Mouse (Mus musculus): ENCODE results near the gene Shq1.

DNA sequence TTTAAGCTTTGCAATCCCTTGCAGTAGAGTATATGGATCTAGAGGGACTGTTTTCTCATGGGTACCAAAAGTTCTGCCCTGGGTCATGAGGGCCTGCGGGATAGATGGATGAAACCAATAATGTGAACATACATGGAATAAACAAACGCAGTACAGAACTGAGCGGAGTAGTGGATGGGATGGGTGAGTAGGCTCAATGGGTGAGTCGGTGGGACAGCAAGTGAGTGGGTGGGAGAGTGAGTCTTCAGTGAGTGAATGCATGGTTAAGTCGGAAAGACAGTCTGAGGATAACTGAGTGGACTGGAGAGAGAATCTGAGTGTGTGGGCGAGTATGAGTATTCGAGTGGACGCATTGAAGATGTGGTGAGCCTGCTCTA is 33.2 kb upstream of the Shq1 start:
- TF ChIP-seq POLR2A (IDR thresholded peaks at IDR 0.05; ENCODE audit: borderline replicate concordance, extremely low read depth, insufficient read depth, insufficient read length, poor library complexity, severe bottlenecking) (no peak), CTCF (IDR thresholded peaks at IDR 0.05; ENCODE audit: borderline replicate concordance, extremely low read depth, insufficient read depth, insufficient read length) (no peak)
